7 mouse cellular contexts compared by ENCODE assay signal in genomic region chr15:61158041-61158545, GRCm38 (mm10).
DNase-seq lines count a peak whose midpoint lies in the region; ATAC-seq lines count a peak whose summit lies in the region.

No protein-coding gene starts in this region.

- peak overlapping the region; percentile 70 for H3K9ac ChIP-seq in intestine, embryonic 16.5 days (ENCODE audit: low read depth, low read length)
- H3K9ac ChIP-seq in midbrain, embryonic 12.5 days (replicated peaks): peak overlapping the region; percentile 31; the same call in 1 of the 2 replicates
- H3K9ac ChIP-seq in stomach, embryonic 16.5 days (ENCODE audit: low read length): peak overlapping the region; percentile 67

- 29% methylated on average over 13 of the region's 13 CpGs for WGBS in intestine, embryonic 16.5 days
- 7% methylated on average over 13 of the region's 13 CpGs for WGBS in midbrain, embryonic 12.5 days
- WGBS in stomach, embryonic 16.5 days: 37% methylated on average over 13 of the region's 13 CpGs

- no peaks in the 10 kb centered on the region for H3K27me3 ChIP-seq in intestine, embryonic 16.5 days (replicated peaks; ENCODE audit: control insufficient read depth, insufficient read depth, low read length)
- H3K27me3 ChIP-seq in midbrain, embryonic 12.5 days: 0 out of 2 replicates have a peak, but pooled peaks cover 12% of the 10 kb centered on the region
- no peaks in the 10 kb centered on the region for H3K27me3 ChIP-seq in stomach, embryonic 16.5 days (ENCODE audit: control insufficient read depth, insufficient read depth, low read length)

- no peaks in the 10 kb centered on the region for H3K9me3 ChIP-seq in intestine, embryonic 16.5 days (ENCODE audit: control insufficient read depth, low read length)
- no peaks in the 10 kb centered on the region for H3K9me3 ChIP-seq in midbrain, embryonic 12.5 days
- no peaks in the 10 kb centered on the region for H3K9me3 ChIP-seq in stomach, embryonic 16.5 days (replicated peaks; ENCODE audit: control insufficient read depth, low read length)

- H3K4me2 ChIP-seq in intestine, embryonic 16.5 days (ENCODE audit: low read depth, low read length): peak overlapping the region; percentile 58
- peak overlapping the region; percentile 58 for H3K4me2 ChIP-seq in midbrain, embryonic 12.5 days (replicated peaks)
- H3K4me2 ChIP-seq in stomach, embryonic 16.5 days (ENCODE audit: low read depth, low read length): peak overlapping the region; percentile 54

- peak overlapping the region; percentile 48 for H3K4me3 ChIP-seq in intestine, embryonic 16.5 days (ENCODE audit: low read length)
- H3K4me3 ChIP-seq in midbrain, embryonic 12.5 days: peak overlapping the region; percentile 37
- H3K4me3 ChIP-seq in stomach, embryonic 16.5 days (replicated peaks; ENCODE audit: low read length): peak overlapping the region; percentile 47

- intact Hi-C loops in left cerebral cortex, postnatal 10 days (cut with DNase I): loop anchor here (10.0 kb wide), 1 partner anchor 237 kb away; no protein-coding TSS in a partner anchor

- peak; percentile 66 for DNase-seq in adrenal gland, adult 2 months
- DNase-seq in cerebellum, postnatal 10 days: peak; percentile 66 to 67
- peak; percentile 41 to 50 for DNase-seq in frontal cortex, postnatal 36 days (ENCODE audit: low spot score in 2 of 2)
- DNase-seq in left cerebral cortex, postnatal 10 days (ENCODE audit: extremely low spot score in 1 of 2, low spot score in 2 of 2): peak; percentile 30 to 46

- H3K27ac ChIP-seq in intestine, embryonic 16.5 days (ENCODE audit: low read length): peak overlapping the region; percentile 49; the same call in 1 of the 2 replicates
- peak overlapping the region; percentile 68 for H3K27ac ChIP-seq in midbrain, embryonic 12.5 days (replicated peaks)
- H3K27ac ChIP-seq in stomach, embryonic 16.5 days (ENCODE audit: low read length): peak overlapping the region; percentile 80

- ATAC-seq in intestine, embryonic 16.5 days: 0 out of 2 replicates have a peak, but pooled peaks have one; percentile 29
- peak; percentile 93 for ATAC-seq in midbrain, embryonic 12.5 days (ENCODE audit: low FRiP score, low read depth)
- ATAC-seq in stomach, embryonic 16.5 days (ENCODE audit: insufficient read depth, low FRiP score): 0 out of 2 replicates have a peak, but pooled peaks have one; percentile 50

- no peaks in the 10 kb centered on the region for H3K36me3 ChIP-seq in intestine, embryonic 16.5 days (ENCODE audit: control insufficient read depth, insufficient read depth, low read length)
- no peaks in the 10 kb centered on the region for H3K36me3 ChIP-seq in midbrain, embryonic 12.5 days
- no peaks in the 10 kb centered on the region for H3K36me3 ChIP-seq in stomach, embryonic 16.5 days (ENCODE audit: control insufficient read depth, insufficient read depth, low read length)

- peaks cover 9% of the 10 kb centered on the region for H3K4me1 ChIP-seq in intestine, embryonic 16.5 days (ENCODE audit: control insufficient read depth, insufficient read depth, low read length)
- peaks cover 8% of the 10 kb centered on the region; the same call in 1 of the 2 replicates for H3K4me1 ChIP-seq in midbrain, embryonic 12.5 days
- no peaks in the 10 kb centered on the region for H3K4me1 ChIP-seq in stomach, embryonic 16.5 days (ENCODE audit: control insufficient read depth, insufficient read depth, low read length)

Comparison
In these comparisons a context has a peak if more than half of its experiments do, and no peak if none do; other contexts are left out.
1. Peak in every context shown above with its lines: DNase-seq, ATAC-seq, H3K4me3 ChIP-seq and H3K27ac ChIP-seq.
2. ATAC-seq: peak in every context shown above with its lines; median percentile 93 in midbrain, embryonic 12.5 days; 50 in stomach, embryonic 16.5 days; 29 in intestine, embryonic 16.5 days.